Mouse (Mus musculus) spleen, adult 2 months (tissue): ENCODE data around the gene Hddc3. TPM values are rescaled to one million over a fixed set of nuclear protein-coding genes. Genes with fewer than 3 reads are reported as not detected.
A peak's percentile ranks its signal among the peaks of the same experiment; 100 is the strongest.

ENCODE experiments used
- DNase-seq, 2 experiments: peaks; one replicate each; pipeline versions ENCODE4 v3.0.0 to v3.0.0-alpha.2; 2012 to 2021; ENCODE audit warnings: low spot score in 2 of 2, low read depth in 1 of 2
- H3K27ac ChIP-seq: fragments of 200-500 bp; 2 replicates; pipeline ENCODE4 v1.5.1; 2012; ENCODE audit warnings: low read length, inconsistent platforms; ENCODE audit not compliant: insufficient read depth
- H3K27me3 ChIP-seq: fragments of 200-500 bp; 2 replicates; pipeline ENCODE4 v1.6.1; 2012; ENCODE audit warnings: mild to moderate bottlenecking, moderate library complexity, low read length, inconsistent platforms; ENCODE audit not compliant: control insufficient read depth, insufficient read depth
- H3K36me3 ChIP-seq: fragments of 200-500 bp; 2 replicates; pipeline ENCODE4 v1.6.1; 2012; ENCODE audit warnings: mild to moderate bottlenecking, low read length, inconsistent platforms; ENCODE audit not compliant: control insufficient read depth, insufficient read depth
- H3K4me1 ChIP-seq: fragments of 200-500 bp; 2 replicates; pipeline ENCODE4 v1.6.1; 2011; ENCODE audit warnings: inconsistent platforms; ENCODE audit not compliant: control insufficient read depth, insufficient read depth, insufficient read length
- H3K4me3 ChIP-seq: fragments of 200-500 bp; 2 replicates; pipeline ENCODE4 v1.5.1; 2011; ENCODE audit warnings: mild to moderate bottlenecking, inconsistent platforms; ENCODE audit not compliant: insufficient read depth, insufficient read length; ENCODE audit errors: extremely low read depth
- CTCF ChIP-seq: fragments of 200-500 bp; IDR thresholded peaks from 2 replicates; pipeline ENCODE4 v1.5.1; 2011; ENCODE audit warnings: mild to moderate bottlenecking, inconsistent platforms; ENCODE audit not compliant: insufficient read depth, insufficient read length, insufficient replicate concordance; ENCODE audit errors: extremely low read depth
- POLR2A ChIP-seq: fragments of 200-500 bp; IDR thresholded peaks from 2 replicates; pipeline ENCODE4 v1.6.1; 2011; ENCODE audit warnings: low read depth, low read length, inconsistent platforms
- WGBS: fragments of 180-500 bp; shearing (Covaris S2); methylation state at CpG from one replicate; pipeline ENCODE4 v1.1.7; 2018; 5-methylcytosine and 5-hydroxymethylcytosine counted together
- polyA plus RNA-seq: library from polyadenylated mRNA; depleted of rRNA; stranded (reverse); fragments of >200 nt; gene quantifications from 2 replicates; pipeline ENCODE4 v1.2.3, GENCODE M21; 2012

Gene Hddc3
- polyA plus RNA-seq, 1 experiment: 17.8 TPM

DNA sequence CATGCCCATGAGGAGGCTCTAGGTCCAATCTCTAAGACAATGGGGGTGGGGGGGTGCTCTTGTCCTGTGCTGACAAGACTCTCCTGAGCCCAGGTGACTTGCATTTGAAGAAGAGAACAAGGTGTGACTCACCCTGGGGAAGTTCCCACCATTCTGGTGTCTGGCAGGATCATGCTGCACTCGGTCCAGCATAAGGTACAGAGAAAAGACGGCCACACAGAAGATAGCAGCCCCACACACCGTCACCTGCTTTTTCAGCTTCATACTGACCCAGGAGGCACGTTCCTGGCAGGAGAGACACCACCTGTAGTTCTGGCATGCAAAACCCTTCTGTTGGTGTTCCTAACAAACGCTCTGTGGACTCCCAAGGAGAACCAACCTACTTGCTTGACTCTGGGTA is 26.6 kb downstream of the Hddc3 start:
- no peaks in the 10 kb centered on the region for H3K27me3 ChIP-seq
- H3K27ac ChIP-seq: peak overlapping the region; percentile 77
- WGBS: 45% methylated on average over 5 of the region's 5 CpGs
- H3K36me3 ChIP-seq: peaks cover 13% of the 10 kb centered on the region
- H3K4me3 ChIP-seq: no peak overlapping the region; the same call in 1 of the 2 replicates
- H3K4me1 ChIP-seq: peaks cover 22% of the 10 kb centered on the region; the same call in 1 of the 2 replicates
- TF ChIP-seq CTCF: no peak
- no peak for TF ChIP-seq POLR2A
- DNase-seq: no peak

DNA sequence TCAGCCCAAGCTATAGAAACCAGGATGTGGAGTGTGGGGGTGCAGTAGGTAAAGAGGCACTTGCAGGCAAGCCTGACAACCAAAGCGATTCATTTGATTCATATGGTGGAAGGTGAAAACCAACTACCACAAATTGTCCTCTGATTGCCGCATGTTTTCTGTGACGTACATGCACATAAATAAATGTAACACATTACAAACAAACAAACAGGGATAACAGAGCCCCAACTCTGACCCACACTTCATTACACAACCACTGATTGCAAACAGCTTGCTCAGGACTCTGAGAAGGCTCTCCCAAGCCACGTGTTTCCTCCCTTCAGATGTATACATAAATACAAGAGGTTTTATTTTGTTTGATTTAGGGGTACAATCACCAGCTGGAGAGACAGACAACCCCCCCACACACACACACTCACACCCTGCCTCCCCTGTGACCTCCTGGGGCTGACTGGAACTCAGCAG is 27.1 kb downstream of the Hddc3 start:
- Histone ChIP-seq H3K4me3 (peak overlapping the region; percentile 74), H3K4me1 (peaks cover 22% of the 10 kb centered on the region; the same call in 1 of the 2 replicates), H3K27me3 (no peaks in the 10 kb centered on the region), H3K27ac (peak overlapping the region; percentile 77), H3K36me3 (peaks cover 13% of the 10 kb centered on the region)
- TF ChIP-seq CTCF (no peak), POLR2A (no peak)
- 15% methylated on average over 4 of the region's 4 CpGs for WGBS
- DNase-seq: no peak

DNA sequence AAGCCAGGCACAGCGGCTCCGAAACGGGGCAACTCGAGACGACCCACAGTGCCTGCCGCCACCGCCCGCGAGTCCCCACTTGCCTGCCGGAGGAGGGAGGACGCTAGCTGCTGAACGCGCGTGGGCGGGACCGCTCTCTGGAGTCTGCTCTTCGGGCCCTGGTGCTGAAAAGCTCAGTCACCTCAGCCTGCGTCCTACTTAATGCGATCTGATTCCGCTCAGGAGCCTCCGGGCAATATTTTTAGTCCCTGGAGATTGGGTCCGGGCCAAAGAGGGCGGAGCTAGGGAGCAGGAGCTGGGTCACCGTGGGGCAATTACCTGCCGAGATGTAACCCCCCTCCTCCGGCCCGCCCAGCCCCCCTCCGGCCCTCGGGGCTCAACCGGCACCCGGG is 27.7 kb downstream of the Hddc3 start:
- TF ChIP-seq CTCF (no peak), POLR2A (no peak)
- Histone ChIP-seq H3K27me3 (no peaks in the 10 kb centered on the region), H3K36me3 (peaks cover 13% of the 10 kb centered on the region), H3K4me3 (peak overlapping the region; percentile 74), H3K27ac (peak overlapping the region; percentile 77), H3K4me1 (peaks cover 28% of the 10 kb centered on the region; the same call in 1 of the 2 replicates)
- under 1% methylated on average over 31 of the region's 31 CpGs for WGBS
- peak; percentile 69 to 84 for DNase-seq

DNA sequence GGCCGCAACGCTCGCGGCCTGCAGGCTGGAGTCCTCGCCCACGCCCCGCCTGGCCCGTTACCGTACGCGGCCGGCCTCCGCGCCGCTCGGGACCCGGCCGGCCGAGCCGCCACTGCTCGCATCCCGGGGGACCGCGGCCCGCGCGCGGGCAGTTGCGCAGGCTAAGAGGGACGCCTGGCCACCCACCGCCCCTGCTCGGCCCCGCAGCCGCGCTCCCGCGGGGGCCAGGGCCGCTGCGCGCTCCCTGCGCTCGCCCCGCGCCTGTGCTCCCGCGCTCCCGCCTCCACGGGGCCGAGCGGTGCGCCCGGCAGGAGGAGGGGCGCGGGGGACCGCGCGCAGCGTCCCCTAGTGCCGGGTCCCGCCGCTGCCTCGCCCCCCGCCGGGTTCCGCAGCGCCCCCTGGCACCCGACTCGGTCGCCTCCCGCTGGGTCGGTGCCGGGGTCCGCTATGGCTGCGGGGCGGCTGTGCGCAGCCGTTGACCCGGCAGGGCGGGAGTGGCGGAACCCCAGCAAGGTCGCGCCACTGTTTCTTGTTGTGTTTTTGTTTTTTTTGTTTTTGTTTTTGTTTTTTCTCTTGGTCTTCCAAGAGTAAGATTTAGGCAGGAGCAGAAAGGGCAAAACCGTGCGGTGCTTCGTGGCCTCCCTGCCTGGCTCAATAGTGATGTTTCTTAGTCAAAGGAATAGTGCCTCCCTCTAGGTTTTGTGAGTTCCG is 28.3 kb downstream of the Hddc3 start, which contains the start of gene Man2a2:
Gene Man2a2, minus strand, starts transcription at position 335 of the 711 bp plus-strand sequence.
- H3K4me3 ChIP-seq: peak within 1 kb of the TSS; percentile 74
- H3K27me3 ChIP-seq: no peaks in the 10 kb centered on the region
- H3K36me3 ChIP-seq: peaks cover 9% of the 10 kb centered on the region
- TF ChIP-seq POLR2A (no peak), CTCF (peak; percentile 82)
- H3K27ac ChIP-seq: peak within 1 kb of the TSS; percentile 77
- under 1% methylated on average over 64 of the region's 86 CpGs for WGBS
- peak in 1 of 2 experiments; percentile 78 for DNase-seq
- H3K4me1 ChIP-seq: peaks cover 28% of the 10 kb centered on the region; the same call in 1 of the 2 replicates

DNA sequence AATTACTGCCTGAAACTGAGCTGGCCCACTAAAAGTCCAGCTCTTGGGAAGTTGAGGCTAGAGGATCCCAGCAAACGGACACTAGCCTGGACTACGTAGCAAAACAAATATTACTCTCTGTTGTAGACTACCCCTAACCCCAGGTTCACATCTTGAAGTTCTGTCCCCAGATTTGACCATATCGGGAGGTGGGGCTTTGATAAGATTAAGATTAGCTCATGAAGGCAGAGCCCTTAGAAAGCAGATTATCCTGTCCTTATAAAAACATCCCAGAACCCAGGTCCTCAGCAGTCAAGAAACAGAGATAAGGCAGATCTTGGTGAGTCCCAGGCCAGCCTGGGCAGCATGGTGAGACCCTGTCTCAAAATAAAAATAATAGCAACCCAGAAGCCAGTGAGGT is 29.3 kb downstream of the Hddc3 start:
- TF ChIP-seq POLR2A (no peak), CTCF (no peak)
- H3K4me3 ChIP-seq: no peak overlapping the region
- no peak overlapping the region for H3K27ac ChIP-seq
- H3K4me1 ChIP-seq: peaks cover 28% of the 10 kb centered on the region; the same call in 1 of the 2 replicates
- no peak for DNase-seq
- H3K36me3 ChIP-seq: peaks cover 4% of the 10 kb centered on the region
- WGBS: 91% methylated on average over 3 of the region's 3 CpGs
- no peaks in the 10 kb centered on the region for H3K27me3 ChIP-seq

DNA sequence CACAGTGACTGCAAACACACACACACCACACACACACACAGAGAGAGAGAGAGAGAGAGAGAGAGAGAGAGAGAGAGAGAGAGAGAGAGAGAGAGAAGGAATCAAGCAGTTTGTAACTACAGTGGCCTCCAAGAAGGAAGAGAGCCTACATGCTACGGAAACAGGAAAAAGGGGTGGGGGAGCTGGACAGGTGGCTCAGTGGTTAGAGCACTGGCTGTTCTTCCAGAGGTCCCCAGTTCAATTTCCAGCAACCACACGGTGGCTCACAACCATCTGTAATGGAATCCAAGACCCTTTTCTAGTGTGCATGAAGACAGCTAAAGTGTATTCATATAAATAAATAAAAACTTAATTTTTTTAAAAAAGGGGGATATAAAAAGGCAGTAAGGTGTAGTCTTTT is 29.8 kb downstream of the Hddc3 start:
- Histone ChIP-seq H3K36me3 (peaks cover 3% of the 10 kb centered on the region), H3K27me3 (no peaks in the 10 kb centered on the region), H3K27ac (no peak overlapping the region), H3K4me3 (no peak overlapping the region), H3K4me1 (peaks cover 28% of the 10 kb centered on the region; the same call in 1 of the 2 replicates)
- WGBS: 31% methylated on average over 2 of the region's 2 CpGs
- TF ChIP-seq POLR2A: no peak
- TF ChIP-seq CTCF: no peak
- no peak for DNase-seq

DNA sequence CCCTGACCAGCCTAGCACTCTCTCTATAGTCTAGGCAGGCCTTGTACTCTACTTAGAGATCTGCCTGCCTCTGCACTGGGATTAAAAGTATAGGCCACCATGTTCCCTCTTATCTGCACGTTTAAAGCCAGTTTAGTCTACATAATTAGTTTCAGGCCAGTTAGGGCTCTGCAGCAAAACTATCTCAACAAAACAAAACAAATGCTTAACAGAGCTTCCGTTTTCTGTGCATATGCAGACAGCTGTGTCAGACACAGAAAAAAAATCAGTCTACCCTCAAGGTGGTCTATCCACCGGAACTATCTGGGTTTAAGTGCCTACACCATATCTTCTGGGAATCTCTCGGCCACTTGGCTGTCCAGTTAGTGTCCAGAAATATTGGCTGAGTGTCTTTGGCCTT is 30.4 kb downstream of the Hddc3 start:
- no peaks in the 10 kb centered on the region for H3K27me3 ChIP-seq
- H3K27ac ChIP-seq: peak overlapping the region; percentile 60
- 26% methylated on average over 4 of the region's 4 CpGs for WGBS
- H3K36me3 ChIP-seq: 0 out of 2 replicates have a peak, but pooled peaks cover 1% of the 10 kb centered on the region
- TF ChIP-seq CTCF (no peak), POLR2A (no peak)
- peaks cover 25% of the 10 kb centered on the region; the same call in 1 of the 2 replicates for H3K4me1 ChIP-seq
- no peak for DNase-seq
- H3K4me3 ChIP-seq: no peak overlapping the region
